Mouse (Mus musculus): ENCODE results near the gene Farp1. TPM values are rescaled to one million over a fixed set of nuclear protein-coding genes. Genes with fewer than 3 reads are reported as not detected.

Gene Farp1
- total RNA-seq, 1 experiment: 8.6 TPM

DNA sequence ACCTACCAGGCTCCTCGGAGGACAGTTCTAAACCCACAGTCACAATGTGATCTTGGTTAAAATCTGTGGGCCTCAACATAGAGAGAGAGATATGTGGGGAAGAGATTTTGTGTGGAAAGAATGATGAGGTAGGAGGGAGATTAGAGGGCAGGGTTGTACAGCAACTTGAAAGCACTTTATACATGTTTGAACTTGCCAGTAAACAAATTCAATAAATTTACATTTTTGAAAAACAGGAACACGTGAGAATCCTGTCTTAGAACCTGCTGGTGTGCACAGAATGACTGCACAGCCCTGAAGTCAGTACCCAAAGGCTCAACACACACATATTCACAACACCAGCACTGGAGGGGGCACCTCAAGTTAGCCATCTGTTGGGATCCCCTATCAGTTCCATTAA lies 276.1 kb downstream of the Farp1 start:
- H3K9me3 ChIP-seq (ENCODE audit: control insufficient read depth, insufficient read depth, low read depth, low read length): no peaks in the 10 kb centered on the region
- H3K27ac ChIP-seq (ENCODE audit: insufficient read depth, low read depth, low read length, poor library complexity, severe bottlenecking): no peak overlapping the region
- no peak for TF ChIP-seq HCFC1 (IDR thresholded peaks at IDR 0.05; ENCODE audit: borderline replicate concordance, insufficient read depth, low read length)
- no peak for TF ChIP-seq ZC3H11A (IDR thresholded peaks at IDR 0.05; ENCODE audit: borderline replicate concordance, low read depth, low read length)
- TF ChIP-seq MAFK (IDR thresholded peaks at IDR 0.05; ENCODE audit: insufficient read depth, low read depth, low read length): no peak
- no peak for TF ChIP-seq ZNF384 (IDR thresholded peaks at IDR 0.05; ENCODE audit: low read depth, low read length)
- TF ChIP-seq CHD2 (IDR thresholded peaks at IDR 0.05; ENCODE audit: low read depth, low read length): no peak
- peaks cover 6 to 24% of the 10 kb centered on the region in 2 experiments; a peak in 3 of 4 replicates for H3K4me1 ChIP-seq (ENCODE audit: control insufficient read depth in 2 of 2, insufficient read depth in 2 of 2, low read length in 2 of 2, poor library complexity in 1 of 2)
- H3K36me3 ChIP-seq (ENCODE audit: control insufficient read depth, insufficient read depth, low read length, poor library complexity, severe bottlenecking): no peaks in the 10 kb centered on the region; the same call in 1 of the 2 replicates
- H3K4me3 ChIP-seq (ENCODE audit: insufficient read depth in 1 of 2, low read depth in 1 of 2, low read length in 2 of 2, poor library complexity in 1 of 2, severe bottlenecking in 1 of 2): no peak overlapping the region
- no peak overlapping the region for H3K9ac ChIP-seq (ENCODE audit: insufficient read depth, low read depth, low read length, poor library complexity, severe bottlenecking)
- DNase-seq (ENCODE audit: low read depth, low spot score): no peak
- in situ Hi-C loops (cut with MboI; ENCODE audit: low sequenced_read_pairs in 2 of 2, unreplicated experiment in 2 of 2): no loop called here

DNA sequence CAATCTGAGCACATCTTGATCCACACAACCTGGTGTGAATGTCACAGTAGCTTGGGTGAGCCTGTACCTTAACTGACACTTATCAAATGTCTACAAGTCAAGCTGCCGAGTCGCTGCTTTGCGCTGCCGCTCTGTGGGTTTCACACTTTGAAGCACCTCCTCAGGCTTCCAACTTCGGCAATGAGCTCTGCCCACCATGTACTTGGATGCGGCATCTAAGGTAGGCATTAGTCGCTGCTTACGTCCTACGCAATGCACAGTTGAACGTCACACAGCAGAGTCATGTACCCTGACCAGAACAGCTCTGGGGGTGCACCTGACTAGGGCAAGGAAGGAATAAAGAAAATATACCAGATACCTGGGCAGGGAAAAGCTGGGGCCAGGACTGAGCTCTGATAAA lies 278.3 kb downstream of the Farp1 start:
- in situ Hi-C loops (cut with MboI; ENCODE audit: low sequenced_read_pairs in 2 of 2, unreplicated experiment in 2 of 2): no loop called here
- no peak overlapping the region for H3K4me3 ChIP-seq (ENCODE audit: insufficient read depth in 1 of 2, low read depth in 1 of 2, low read length in 2 of 2, poor library complexity in 1 of 2, severe bottlenecking in 1 of 2)
- H3K9me3 ChIP-seq (ENCODE audit: control insufficient read depth, insufficient read depth, low read depth, low read length): no peaks in the 10 kb centered on the region
- H3K9ac ChIP-seq (ENCODE audit: insufficient read depth, low read depth, low read length, poor library complexity, severe bottlenecking): no peak overlapping the region
- H3K4me1 ChIP-seq (ENCODE audit: control insufficient read depth in 2 of 2, insufficient read depth in 2 of 2, low read length in 2 of 2, poor library complexity in 1 of 2): peaks cover 6 to 27% of the 10 kb centered on the region in 2 experiments; a peak in 3 of 4 replicates
- H3K36me3 ChIP-seq (ENCODE audit: control insufficient read depth, insufficient read depth, low read length, poor library complexity, severe bottlenecking): no peaks in the 10 kb centered on the region
- no peak for TF ChIP-seq MAFK (IDR thresholded peaks at IDR 0.05; ENCODE audit: insufficient read depth, low read depth, low read length)
- TF ChIP-seq ZNF384 (IDR thresholded peaks at IDR 0.05; ENCODE audit: low read depth, low read length): no peak
- TF ChIP-seq HCFC1 (IDR thresholded peaks at IDR 0.05; ENCODE audit: borderline replicate concordance, insufficient read depth, low read length): no peak
- TF ChIP-seq CHD2 (IDR thresholded peaks at IDR 0.05; ENCODE audit: low read depth, low read length): no peak
- TF ChIP-seq ZC3H11A (IDR thresholded peaks at IDR 0.05; ENCODE audit: borderline replicate concordance, low read depth, low read length): no peak
- H3K27ac ChIP-seq (ENCODE audit: insufficient read depth, low read depth, low read length, poor library complexity, severe bottlenecking): no peak overlapping the region
- no peak for DNase-seq (ENCODE audit: low read depth, low spot score)

DNA sequence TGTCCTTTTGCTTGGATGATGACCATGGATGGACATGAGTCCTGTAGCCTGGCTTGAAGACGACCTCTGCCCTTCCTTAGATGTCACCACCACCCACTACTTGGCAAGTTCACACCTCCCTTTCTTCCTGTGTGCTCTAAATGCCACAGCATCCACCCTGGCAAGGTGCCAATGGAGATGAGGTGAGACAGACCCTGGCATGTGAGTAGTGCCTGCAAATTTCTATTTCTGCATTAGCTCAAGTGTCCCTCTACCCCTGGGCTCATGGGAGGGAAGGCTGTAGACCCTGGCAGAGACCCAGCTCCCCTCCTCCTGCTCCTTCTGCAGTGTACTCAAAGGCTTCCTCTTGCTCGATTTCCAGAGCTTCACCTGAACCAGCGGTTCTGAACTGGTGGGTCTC lies 279.9 kb downstream of the Farp1 start:
- in situ Hi-C loops (cut with MboI; ENCODE audit: low sequenced_read_pairs in 2 of 2, unreplicated experiment in 2 of 2): no loop called here
- DNase-seq (ENCODE audit: low read depth, low spot score): no peak
- TF ChIP-seq HCFC1 (IDR thresholded peaks at IDR 0.05; ENCODE audit: borderline replicate concordance, insufficient read depth, low read length): no peak
- no peak for TF ChIP-seq ZNF384 (IDR thresholded peaks at IDR 0.05; ENCODE audit: low read depth, low read length)
- TF ChIP-seq MAFK (IDR thresholded peaks at IDR 0.05; ENCODE audit: insufficient read depth, low read depth, low read length): no peak
- no peak for TF ChIP-seq ZC3H11A (IDR thresholded peaks at IDR 0.05; ENCODE audit: borderline replicate concordance, low read depth, low read length)
- TF ChIP-seq CHD2 (IDR thresholded peaks at IDR 0.05; ENCODE audit: low read depth, low read length): no peak
- H3K36me3 ChIP-seq (ENCODE audit: control insufficient read depth, insufficient read depth, low read length, poor library complexity, severe bottlenecking): no peaks in the 10 kb centered on the region
- H3K27ac ChIP-seq (ENCODE audit: insufficient read depth, low read depth, low read length, poor library complexity, severe bottlenecking): no peak overlapping the region
- no peaks in the 10 kb centered on the region for H3K9me3 ChIP-seq (ENCODE audit: control insufficient read depth, insufficient read depth, low read depth, low read length)
- peaks cover 0 to 21% of the 10 kb centered on the region in 2 experiments; a peak in 2 of 4 replicates for H3K4me1 ChIP-seq (ENCODE audit: control insufficient read depth in 2 of 2, insufficient read depth in 2 of 2, low read length in 2 of 2, poor library complexity in 1 of 2)
- H3K4me3 ChIP-seq (ENCODE audit: insufficient read depth in 1 of 2, low read depth in 1 of 2, low read length in 2 of 2, poor library complexity in 1 of 2, severe bottlenecking in 1 of 2): no peak overlapping the region
- no peak overlapping the region for H3K9ac ChIP-seq (ENCODE audit: insufficient read depth, low read depth, low read length, poor library complexity, severe bottlenecking)

DNA sequence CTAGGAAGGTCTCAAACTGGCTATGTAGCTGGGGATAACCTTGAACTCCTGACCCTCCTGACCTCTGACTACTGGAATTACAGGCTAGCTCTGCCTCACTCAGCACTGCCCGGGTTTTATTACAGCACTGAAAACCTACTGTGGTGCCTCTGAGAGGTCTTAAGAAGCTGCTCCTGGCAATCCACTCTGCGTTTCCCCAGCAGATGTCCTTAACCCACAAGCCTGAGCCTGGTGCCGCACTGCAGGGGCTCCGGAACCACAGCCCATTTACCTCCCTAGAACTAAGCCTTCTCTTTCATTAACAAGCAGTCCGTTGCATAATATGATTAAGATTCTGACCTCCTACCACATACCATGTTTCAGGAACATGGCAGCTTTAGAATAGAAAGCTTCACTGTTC lies 281.1 kb downstream of the Farp1 start:
- Histone ChIP-seq H3K4me3 (ENCODE audit: insufficient read depth in 1 of 2, low read depth in 1 of 2, low read length in 2 of 2, poor library complexity in 1 of 2, severe bottlenecking in 1 of 2) (no peak overlapping the region), H3K36me3 (ENCODE audit: control insufficient read depth, insufficient read depth, low read length, poor library complexity, severe bottlenecking) (no peaks in the 10 kb centered on the region), H3K4me1 (ENCODE audit: control insufficient read depth in 2 of 2, insufficient read depth in 2 of 2, low read length in 2 of 2, poor library complexity in 1 of 2) (peaks cover 0 to 13% of the 10 kb centered on the region in 2 experiments; a peak in 2 of 4 replicates), H3K9me3 (ENCODE audit: control insufficient read depth, insufficient read depth, low read depth, low read length) (no peaks in the 10 kb centered on the region), H3K27ac (ENCODE audit: insufficient read depth, low read depth, low read length, poor library complexity, severe bottlenecking) (no peak overlapping the region), H3K9ac (ENCODE audit: insufficient read depth, low read depth, low read length, poor library complexity, severe bottlenecking) (no peak overlapping the region)
- TF ChIP-seq HCFC1 (IDR thresholded peaks at IDR 0.05; ENCODE audit: borderline replicate concordance, insufficient read depth, low read length): no peak
- no peak for TF ChIP-seq MAFK (IDR thresholded peaks at IDR 0.05; ENCODE audit: insufficient read depth, low read depth, low read length)
- TF ChIP-seq ZNF384 (IDR thresholded peaks at IDR 0.05; ENCODE audit: low read depth, low read length): no peak
- TF ChIP-seq ZC3H11A (IDR thresholded peaks at IDR 0.05; ENCODE audit: borderline replicate concordance, low read depth, low read length): no peak
- TF ChIP-seq CHD2 (IDR thresholded peaks at IDR 0.05; ENCODE audit: low read depth, low read length): no peak
- DNase-seq (ENCODE audit: low read depth, low spot score): no peak
- in situ Hi-C loops (cut with MboI; ENCODE audit: low sequenced_read_pairs in 2 of 2, unreplicated experiment in 2 of 2): no loop called here

All from ES-E14 (cell line).